Mouse (Mus musculus) liver, embryonic 13.5 days (tissue): ENCODE measurements around the gene Thsd4. TPM values are rescaled to one million over a fixed set of nuclear protein-coding genes. Genes with fewer than 3 reads are reported as not detected.

Source experiments
- ATAC-seq: fragments of 200-750 bp; cut with Nextera tagmentation; 2 replicates; pipeline ENCODE4 v1.8.0; 2017; ENCODE audit warnings: low read depth, mild to moderate bottlenecking, moderate number of reproducible peaks, moderate library complexity
- DNase-seq: peaks from one replicate; pipeline ENCODE4 v3.0.0; 2022
- H3K27ac ChIP-seq: fragments of 300-500 bp; sonication (generic); 2 replicates; pipeline ENCODE4 v1.5.1; 2015; ENCODE audit warnings: moderate library complexity, mild to moderate bottlenecking, inconsistent platforms
- H3K27me3 ChIP-seq: fragments of 300-500 bp; sonication (generic); 2 replicates; pipeline ENCODE4 v1.6.1; 2015; ENCODE audit warnings: mild to moderate bottlenecking, inconsistent platforms
- H3K36me3 ChIP-seq: fragments of 300-500 bp; sonication (generic); 2 replicates; pipeline ENCODE4 v1.6.1; 2015; ENCODE audit warnings: mild to moderate bottlenecking, inconsistent platforms
- H3K4me1 ChIP-seq: fragments of 300-500 bp; sonication (generic); replicated peaks from 2 replicates; pipeline ENCODE4 v1.6.1; 2015; ENCODE audit warnings: inconsistent platforms
- H3K4me2 ChIP-seq: fragments of 300-500 bp; sonication (generic); 2 replicates; pipeline ENCODE4 v1.6.1; 2015; ENCODE audit warnings: inconsistent platforms, mild to moderate bottlenecking, moderate library complexity
- H3K4me3 ChIP-seq: fragments of 300-500 bp; sonication (generic); replicated peaks from 2 replicates; pipeline ENCODE4 v1.5.1; 2015; ENCODE audit warnings: mild to moderate bottlenecking, inconsistent platforms
- H3K9ac ChIP-seq: fragments of 300-500 bp; sonication (generic); 2 replicates; pipeline ENCODE4 v1.6.1; 2015; ENCODE audit warnings: mild to moderate bottlenecking, inconsistent platforms
- H3K9me3 ChIP-seq: fragments of 300-500 bp; sonication (generic); replicated peaks from 2 replicates; pipeline ENCODE4 v1.6.1; 2016; ENCODE audit warnings: inconsistent platforms
- WGBS: fragments of 180-500 bp; shearing (Covaris S2); methylation state at CpG from one replicate; pipeline ENCODE4 v1.1.7; 2015; ENCODE audit not compliant: insufficient replicate concordance; 5-methylcytosine and 5-hydroxymethylcytosine counted together
- polyA plus RNA-seq: library from polyadenylated mRNA; unstranded; fragments of >200 nt; fragmentation: Nextera tagmentation; extraction: Ambion mirVana; gene quantifications from 2 replicates; pipeline ENCODE4 v1.2.1, GENCODE M21; 2015

Thsd4 gene
- polyA plus RNA-seq, 1 experiment from 2014 or later: 1.2 TPM

DNA sequence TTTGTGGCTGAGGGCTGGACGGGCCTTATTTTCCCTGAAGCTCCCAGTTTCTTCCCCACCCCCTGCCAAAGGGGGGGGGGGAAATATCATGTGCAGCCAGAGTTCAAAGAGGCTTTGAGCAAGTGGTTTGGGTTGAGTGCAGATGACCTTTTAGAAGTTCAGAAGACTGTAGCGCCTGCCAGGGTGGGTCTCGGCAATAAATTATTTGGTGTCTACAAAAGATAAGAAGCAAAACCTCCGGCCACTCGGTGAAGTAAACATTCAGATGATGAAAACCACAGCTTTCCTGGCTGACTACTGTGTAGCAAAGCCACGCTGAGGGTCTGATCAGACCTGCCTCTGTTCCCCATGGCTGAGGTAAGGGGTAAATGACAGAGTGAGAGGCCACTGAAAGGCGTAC, 116.1 kb downstream of the Thsd4 start:
- 20% methylated on average over 7 of the region's 7 CpGs for WGBS
- DNase-seq (no peak), ATAC-seq (no peak)
- H3K27ac ChIP-seq: no peak overlapping the region
- no peaks in the 10 kb centered on the region for H3K9me3 ChIP-seq
- H3K36me3 ChIP-seq: no peaks in the 10 kb centered on the region
- peaks cover 16% of the 10 kb centered on the region for H3K4me1 ChIP-seq
- no peaks in the 10 kb centered on the region for H3K27me3 ChIP-seq
- H3K4me2 ChIP-seq: no peak overlapping the region
- no peak overlapping the region for H3K9ac ChIP-seq
- no peak overlapping the region for H3K4me3 ChIP-seq

DNA sequence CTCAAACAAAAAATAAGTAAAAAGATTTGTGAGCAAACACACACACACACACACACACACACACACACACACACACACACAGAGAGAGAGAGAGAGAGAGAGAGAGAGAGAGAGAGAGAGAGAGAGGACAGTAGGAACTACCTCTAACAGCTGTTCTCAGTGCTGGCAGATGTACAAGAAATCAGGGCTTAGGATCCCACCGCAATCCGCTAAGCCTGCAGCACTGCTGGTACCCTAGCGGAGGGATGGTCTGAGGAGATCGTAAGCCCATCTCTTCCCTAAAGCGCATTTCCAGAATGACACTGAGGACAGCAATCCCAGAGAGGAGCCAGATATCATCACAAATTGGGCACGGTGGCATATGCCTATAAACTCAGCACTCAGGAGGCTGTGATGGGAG, 119.2 kb downstream of the Thsd4 start:
- Histone ChIP-seq H3K9ac (no peak overlapping the region), H3K27ac (no peak overlapping the region), H3K4me1 (peaks cover 31% of the 10 kb centered on the region), H3K27me3 (no peaks in the 10 kb centered on the region), H3K9me3 (no peaks in the 10 kb centered on the region), H3K36me3 (no peaks in the 10 kb centered on the region), H3K4me3 (no peak overlapping the region), H3K4me2 (no peak overlapping the region)
- ATAC-seq: no peak
- 85% methylated on average over 6 of the region's 6 CpGs for WGBS
- no peak for DNase-seq

DNA sequence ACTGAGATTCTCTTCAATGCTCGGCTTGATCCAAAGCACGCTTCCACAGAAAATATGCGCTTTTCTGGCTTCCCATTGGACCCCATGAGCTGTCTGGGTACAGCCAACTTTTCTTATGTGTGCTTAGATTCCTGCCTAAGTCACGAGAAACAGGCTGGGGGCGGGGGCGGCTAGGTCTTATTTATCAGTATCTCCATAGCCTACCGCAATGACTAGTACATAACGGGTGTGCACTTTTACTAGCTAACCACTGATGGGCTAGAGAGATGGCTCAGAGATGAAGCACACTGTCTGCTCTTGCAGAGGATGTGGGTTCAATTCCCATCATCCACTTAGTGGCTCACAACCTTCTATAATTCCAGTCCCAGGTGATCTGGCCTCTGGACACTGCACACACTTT, 121.8 kb downstream of the Thsd4 start:
- no peak overlapping the region for H3K4me3 ChIP-seq
- H3K36me3 ChIP-seq: no peaks in the 10 kb centered on the region
- H3K4me2 ChIP-seq: no peak overlapping the region
- H3K27ac ChIP-seq: no peak overlapping the region
- H3K4me1 ChIP-seq: peaks cover 17% of the 10 kb centered on the region
- H3K27me3 ChIP-seq: no peaks in the 10 kb centered on the region
- H3K9me3 ChIP-seq: no peaks in the 10 kb centered on the region
- no peak overlapping the region for H3K9ac ChIP-seq
- ATAC-seq: no peak
- WGBS: 52% methylated on average over 8 of the region's 8 CpGs
- DNase-seq: peak; percentile 1

DNA sequence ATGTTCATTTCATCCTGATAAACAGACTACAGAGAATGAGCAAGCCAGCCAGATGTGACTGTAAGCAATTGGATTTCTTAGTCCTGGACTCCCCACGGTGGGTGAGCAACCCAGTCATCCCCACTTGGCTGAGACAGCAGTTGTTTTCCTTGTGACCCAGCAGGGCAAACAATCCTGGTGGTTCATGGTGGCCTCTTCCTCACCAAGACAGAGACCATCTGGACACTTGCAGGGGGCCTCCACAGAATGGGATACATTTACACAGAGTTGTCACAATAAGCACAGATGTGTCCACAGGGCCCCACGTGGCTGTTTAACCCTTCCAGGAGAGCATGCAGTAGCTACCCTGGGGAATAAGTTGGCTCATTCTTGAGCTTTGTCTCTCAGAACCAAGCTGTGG, 123.8 kb downstream of the Thsd4 start:
- peaks cover 15% of the 10 kb centered on the region for H3K4me1 ChIP-seq
- DNase-seq (no peak), ATAC-seq (no peak)
- no peak overlapping the region for H3K4me3 ChIP-seq
- H3K4me2 ChIP-seq: no peak overlapping the region
- WGBS: 29% methylated on average over 2 of the region's 2 CpGs
- no peaks in the 10 kb centered on the region for H3K36me3 ChIP-seq
- H3K27me3 ChIP-seq: no peaks in the 10 kb centered on the region
- H3K9ac ChIP-seq: no peak overlapping the region
- no peaks in the 10 kb centered on the region for H3K9me3 ChIP-seq
- H3K27ac ChIP-seq: no peak overlapping the region

DNA sequence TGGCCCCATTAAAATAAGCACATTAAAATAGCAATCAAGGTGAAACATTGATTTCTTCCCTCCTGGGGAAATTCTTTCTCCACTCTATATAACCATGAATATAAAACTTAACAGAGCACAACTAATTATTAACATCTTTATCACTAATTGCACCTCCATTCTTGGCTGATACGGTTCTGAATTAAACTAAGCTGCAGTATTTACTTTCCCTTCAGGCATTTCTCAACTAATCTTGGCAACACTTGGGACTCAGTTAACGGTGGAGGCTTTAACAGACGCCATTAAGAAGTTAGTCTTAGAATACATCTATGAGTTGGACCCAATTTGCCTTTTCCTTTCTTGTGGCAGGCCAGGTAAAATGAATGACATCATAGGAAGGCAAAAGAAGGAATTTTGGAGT, 125.8 kb downstream of the Thsd4 start:
- Histone ChIP-seq H3K27ac (no peak overlapping the region), H3K4me1 (peaks cover 15% of the 10 kb centered on the region), H3K27me3 (no peaks in the 10 kb centered on the region), H3K4me3 (no peak overlapping the region), H3K4me2 (no peak overlapping the region), H3K36me3 (no peaks in the 10 kb centered on the region), H3K9me3 (no peaks in the 10 kb centered on the region), H3K9ac (no peak overlapping the region)
- DNase-seq (no peak), ATAC-seq (no peak)
- WGBS: 59% methylated on average over 3 of the region's 3 CpGs

DNA sequence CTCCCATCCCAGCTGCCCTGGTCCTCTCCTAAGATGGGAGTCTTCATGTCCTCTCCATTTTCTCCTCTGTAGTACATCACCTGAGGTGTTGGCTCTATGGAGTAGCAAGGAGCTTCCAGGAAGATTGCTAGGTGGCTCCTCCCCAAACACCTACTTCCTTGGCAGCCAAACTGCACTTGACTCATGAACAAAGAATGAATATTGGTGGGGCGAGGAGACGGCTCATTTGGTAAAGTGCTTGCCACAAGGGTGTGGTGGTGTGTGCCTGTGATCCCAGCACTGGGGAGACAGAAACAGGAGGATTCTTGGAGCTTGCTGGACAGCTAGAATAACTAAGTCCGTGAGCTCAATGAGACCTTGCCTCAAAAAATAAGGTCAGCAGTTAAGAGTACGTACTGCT, 128.9 kb downstream of the Thsd4 start:
- 65% methylated on average over 4 of the region's 4 CpGs for WGBS
- ATAC-seq: no peak

DNA sequence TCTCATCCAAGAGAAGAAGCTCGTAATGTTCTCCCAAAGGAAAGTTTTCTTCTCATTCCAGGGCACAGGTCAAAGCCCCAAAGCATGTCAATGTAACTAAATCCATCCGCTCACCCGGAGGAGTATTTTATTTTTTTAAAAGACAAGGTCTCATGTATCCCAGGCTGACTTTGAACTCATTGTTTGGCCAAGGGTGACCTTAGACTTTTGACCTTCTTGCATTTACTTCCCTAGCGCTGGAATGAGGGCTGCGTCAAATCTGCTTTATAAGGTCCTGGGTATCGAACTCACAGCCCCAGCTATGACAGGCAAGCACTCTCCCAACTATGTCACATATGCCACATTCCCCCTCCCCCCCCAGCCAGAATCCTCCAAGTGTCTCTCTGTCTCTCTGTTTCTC, 137.1 kb downstream of the Thsd4 start:
- no peaks in the 10 kb centered on the region for H3K9me3 ChIP-seq
- peaks cover 5% of the 10 kb centered on the region; the same call in 1 of the 2 replicates for H3K4me1 ChIP-seq
- 74% methylated on average over 6 of the region's 6 CpGs for WGBS
- no peak overlapping the region for H3K9ac ChIP-seq
- H3K4me3 ChIP-seq: no peak overlapping the region
- no peaks in the 10 kb centered on the region for H3K36me3 ChIP-seq
- H3K4me2 ChIP-seq: no peak overlapping the region
- no peak overlapping the region for H3K27ac ChIP-seq
- H3K27me3 ChIP-seq: no peaks in the 10 kb centered on the region
- no peak for DNase-seq
- ATAC-seq: no peak

More for the DNA sequence above, 128.9 kb downstream of the Thsd4 start:
- Histone ChIP-seq H3K9me3 (no peaks in the 10 kb centered on the region), H3K4me3 (no peak overlapping the region), H3K9ac (no peak overlapping the region), H3K36me3 (no peaks in the 10 kb centered on the region), H3K27me3 (no peaks in the 10 kb centered on the region), H3K4me1 (no peaks in the 10 kb centered on the region; the same call in 1 of the 2 replicates), H3K27ac (no peak overlapping the region), H3K4me2 (no peak overlapping the region)
- no peak for DNase-seq

DNA sequence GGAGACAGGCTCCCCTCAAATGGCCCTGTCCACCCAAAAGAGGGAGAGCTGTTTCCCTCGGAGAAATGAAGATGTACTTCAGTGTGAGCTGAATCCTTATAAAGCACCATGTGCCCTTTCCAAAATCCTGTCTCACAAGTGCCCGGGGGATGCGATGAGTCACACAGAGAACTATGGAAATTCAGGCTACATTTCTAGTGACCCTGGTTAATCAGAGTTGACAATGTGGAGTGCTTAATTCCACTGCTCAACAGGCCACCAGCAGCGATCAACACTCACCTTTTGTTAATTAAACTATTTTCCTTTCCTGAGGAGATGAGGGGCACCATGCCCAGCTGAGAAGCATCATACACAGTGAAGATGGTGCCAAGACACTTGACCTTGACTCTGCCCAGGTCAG, 138.9 kb downstream of the Thsd4 start:
- Histone ChIP-seq H3K36me3 (no peaks in the 10 kb centered on the region), H3K9ac (no peak overlapping the region), H3K27ac (no peak overlapping the region), H3K4me3 (no peak overlapping the region), H3K4me1 (peaks cover 5% of the 10 kb centered on the region; the same call in 1 of the 2 replicates), H3K27me3 (no peaks in the 10 kb centered on the region), H3K4me2 (no peak overlapping the region), H3K9me3 (no peaks in the 10 kb centered on the region)
- 70% methylated on average over 4 of the region's 4 CpGs for WGBS
- DNase-seq (no peak), ATAC-seq (no peak)

DNA sequence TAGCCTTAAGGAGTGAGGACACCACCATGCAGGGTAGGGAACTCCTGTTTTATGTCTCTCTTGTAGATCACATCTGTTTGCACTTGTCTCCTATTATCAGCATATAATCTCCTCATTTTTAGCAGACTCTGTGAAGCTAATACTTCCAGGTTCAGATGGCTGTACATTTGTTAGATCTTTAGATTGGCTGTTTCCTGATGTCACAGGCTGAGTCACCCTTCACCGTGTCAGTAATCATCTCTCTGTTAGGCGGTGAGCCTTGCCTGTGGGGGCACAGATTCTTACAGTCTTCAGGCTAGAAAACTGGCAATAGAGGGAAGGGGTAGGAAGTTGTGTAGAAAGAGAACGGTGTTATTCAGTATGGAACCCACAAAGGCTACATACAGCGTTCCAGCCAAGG, 139.3 kb downstream of the Thsd4 start:
- no peak overlapping the region for H3K4me2 ChIP-seq
- H3K27me3 ChIP-seq: no peaks in the 10 kb centered on the region
- ATAC-seq: no peak
- no peak for DNase-seq
- H3K9me3 ChIP-seq: no peaks in the 10 kb centered on the region
- WGBS: 42% methylated on average over 4 of the region's 4 CpGs
- H3K4me3 ChIP-seq: no peak overlapping the region
- H3K9ac ChIP-seq: no peak overlapping the region
- no peak overlapping the region for H3K27ac ChIP-seq
- no peaks in the 10 kb centered on the region for H3K36me3 ChIP-seq
- H3K4me1 ChIP-seq: peaks cover 5% of the 10 kb centered on the region; the same call in 1 of the 2 replicates

DNA sequence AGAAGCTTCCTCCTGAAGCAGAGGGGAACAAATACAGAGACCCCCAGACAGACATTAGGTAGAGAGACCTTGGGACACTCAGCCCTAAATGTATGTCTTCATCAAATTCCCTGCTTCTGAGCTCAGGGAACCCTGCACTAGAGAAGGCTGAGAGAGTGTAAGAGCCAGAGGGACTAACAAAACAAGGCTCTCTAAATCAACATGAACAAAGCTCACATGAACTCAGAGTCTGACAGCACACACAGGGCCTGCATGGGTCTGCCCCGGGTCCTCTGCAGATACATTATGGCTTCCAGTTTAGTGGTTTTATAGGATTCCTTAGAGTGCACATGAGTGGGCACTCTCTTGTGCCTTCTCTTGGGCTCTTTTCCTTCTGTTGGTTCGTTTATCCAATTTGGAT, 140.8 kb downstream of the Thsd4 start:
- H3K27me3 ChIP-seq: no peaks in the 10 kb centered on the region
- H3K36me3 ChIP-seq: no peaks in the 10 kb centered on the region
- ATAC-seq (no peak), DNase-seq (no peak)
- H3K27ac ChIP-seq: no peak overlapping the region
- WGBS: 45% methylated on average over 2 of the region's 2 CpGs
- peaks cover 5% of the 10 kb centered on the region; the same call in 1 of the 2 replicates for H3K4me1 ChIP-seq
- H3K4me2 ChIP-seq: no peak overlapping the region
- no peak overlapping the region for H3K4me3 ChIP-seq
- no peak overlapping the region for H3K9ac ChIP-seq
- H3K9me3 ChIP-seq: no peaks in the 10 kb centered on the region

DNA sequence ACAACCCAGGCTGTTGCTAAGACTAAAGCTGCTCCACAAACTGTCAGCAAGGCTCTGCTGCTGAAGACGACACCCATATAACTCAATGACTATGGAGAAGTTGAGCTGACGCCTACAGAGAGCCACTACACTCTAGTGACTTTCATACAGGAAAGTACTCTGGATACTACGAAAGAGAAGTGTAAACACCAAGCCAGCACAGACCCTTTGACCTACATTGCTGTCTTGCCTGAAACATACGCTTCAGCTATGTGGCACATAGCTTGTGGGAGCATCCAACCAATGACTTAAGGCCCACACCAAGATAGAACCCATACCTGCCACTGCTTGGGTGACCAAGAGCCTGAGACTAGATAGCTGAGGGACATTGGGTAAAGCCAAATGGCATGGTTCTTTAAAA, 141.3 kb downstream of the Thsd4 start:
- no peaks in the 10 kb centered on the region for H3K36me3 ChIP-seq
- H3K9ac ChIP-seq: no peak overlapping the region
- DNase-seq (no peak), ATAC-seq (no peak)
- H3K27ac ChIP-seq: no peak overlapping the region
- peaks cover 5% of the 10 kb centered on the region; the same call in 1 of the 2 replicates for H3K4me1 ChIP-seq
- no peak overlapping the region for H3K4me3 ChIP-seq
- WGBS: 54% methylated on average over 4 of the region's 4 CpGs
- H3K27me3 ChIP-seq: no peaks in the 10 kb centered on the region
- H3K9me3 ChIP-seq: no peaks in the 10 kb centered on the region
- no peak overlapping the region for H3K4me2 ChIP-seq

DNA sequence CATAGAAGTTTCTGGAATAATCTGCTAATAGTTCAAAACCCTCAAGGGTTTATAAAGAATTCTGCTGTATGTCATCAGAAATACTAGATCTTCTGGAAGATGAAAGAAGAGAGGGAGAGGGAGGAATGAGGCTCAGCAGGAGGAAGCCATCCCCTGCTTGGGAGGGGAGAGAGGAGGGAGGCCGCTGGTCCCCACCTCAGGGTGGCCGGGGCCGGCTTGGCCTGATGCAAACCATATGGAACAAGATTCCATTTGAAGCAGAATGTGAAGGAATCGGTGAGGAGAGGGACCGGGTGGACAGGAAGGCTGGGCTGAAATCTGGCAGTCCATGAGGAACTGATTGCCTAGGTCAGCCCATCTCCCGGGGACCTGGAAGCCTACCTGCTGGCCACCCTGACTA, 143.6 kb downstream of the Thsd4 start:
- Histone ChIP-seq H3K4me2 (no peak overlapping the region), H3K4me1 (no peaks in the 10 kb centered on the region), H3K9ac (no peak overlapping the region), H3K27ac (no peak overlapping the region), H3K27me3 (no peaks in the 10 kb centered on the region), H3K4me3 (no peak overlapping the region), H3K9me3 (no peaks in the 10 kb centered on the region), H3K36me3 (no peaks in the 10 kb centered on the region)
- 80% methylated on average over 6 of the region's 6 CpGs for WGBS
- DNase-seq (no peak), ATAC-seq (no peak)
